Mouse (Mus musculus) heart, embryonic 10.5 days (tissue): ENCODE data around the gene Alx3. TPM values are rescaled to one million over a fixed set of nuclear protein-coding genes. Genes with fewer than 3 reads are reported as not detected.

ENCODE experiments used
- DNase-seq: peaks from one replicate; pipeline ENCODE4 v3.0.0-alpha.2; 2017; ENCODE audit warnings: low spot score
- H3K27ac ChIP-seq: fragments of 300-500 bp; sonication (generic); 2 replicates; pipeline ENCODE4 v1.5.1; 2016; ENCODE audit warnings: mild to moderate bottlenecking
- H3K27me3 ChIP-seq: fragments of 300-500 bp; sonication (generic); 2 replicates; pipeline ENCODE4 v1.6.1; 2016; ENCODE audit warnings: mild to moderate bottlenecking; ENCODE audit not compliant: poor library complexity, insufficient read depth, severe bottlenecking
- H3K36me3 ChIP-seq: fragments of 300-500 bp; sonication (generic); 2 replicates; pipeline ENCODE4 v1.6.1; 2016; ENCODE audit warnings: mild to moderate bottlenecking, moderate library complexity
- H3K4me1 ChIP-seq: fragments of 300-500 bp; sonication (generic); 2 replicates; pipeline ENCODE4 v1.6.1; 2016; ENCODE audit warnings: mild to moderate bottlenecking
- H3K4me3 ChIP-seq: fragments of 300-500 bp; sonication (generic); 2 replicates; pipeline ENCODE4 v1.5.1; 2016; ENCODE audit warnings: mild to moderate bottlenecking, moderate library complexity
- H3K9me3 ChIP-seq: fragments of 300-500 bp; sonication (generic); 2 replicates; pipeline ENCODE4 v1.6.1; 2016; ENCODE audit warnings: mild to moderate bottlenecking, moderate library complexity
- WGBS: fragments of 180-500 bp; shearing (Covaris S2); methylation state at CpG from one replicate; pipeline ENCODE4 v1.1.7; 2016; 5-methylcytosine and 5-hydroxymethylcytosine counted together
- polyA plus RNA-seq: library from polyadenylated mRNA; unstranded; fragments of >200 nt; fragmentation: Nextera tagmentation; extraction: Ambion mirVana; gene quantifications from 2 replicates; pipeline ENCODE4 v1.2.1, GENCODE M21; 2016

Alx3 gene
- polyA plus RNA-seq, 1 experiment from 2014 or later = 13.0 TPM

GRCm38 (mm10) chr3:107568721-107569120 is 26.1 kb upstream of the Alx3 start:
- H3K9me3 ChIP-seq = no peaks in the 10 kb centered on the region
- peaks cover 54% of the 10 kb centered on the region for H3K4me1 ChIP-seq
- peak overlapping the region; percentile 22; the same call in 1 of the 2 replicates for H3K27ac ChIP-seq
- H3K4me3 ChIP-seq = no peak overlapping the region
- H3K36me3 ChIP-seq = no peaks in the 10 kb centered on the region
- peaks cover 30% of the 10 kb centered on the region for H3K27me3 ChIP-seq
- 18% methylated on average over 4 of the region's 4 CpGs for WGBS
- peak; percentile 85 for DNase-seq

- H3K27ac ChIP-seq = no peak overlapping the region
- no peak for DNase-seq
- WGBS = 50% methylated on average over 2 of the region's 2 CpGs
Measured at GRCm38 (mm10) chr3:107571205-107571604, 23.6 kb upstream of the Alx3 start.

GRCm38 (mm10) chr3:107576807-107577206 is 18.0 kb upstream of the Alx3 start:
- Histone ChIP-seq H3K27ac (no peak overlapping the region), H3K27me3 (peaks cover 46% of the 10 kb centered on the region), H3K4me1 (peaks cover 29% of the 10 kb centered on the region), H3K9me3 (no peaks in the 10 kb centered on the region), H3K4me3 (no peak overlapping the region), H3K36me3 (no peaks in the 10 kb centered on the region)
- no peak for DNase-seq
- WGBS = 84% methylated on average over 3 of the region's 3 CpGs

More at GRCm38 (mm10) chr3:107571205-107571604, 23.6 kb upstream of the Alx3 start:
- peaks cover 33% of the 10 kb centered on the region for H3K4me1 ChIP-seq
- H3K27me3 ChIP-seq = peaks cover 27% of the 10 kb centered on the region
- H3K36me3 ChIP-seq = no peaks in the 10 kb centered on the region
- no peak overlapping the region for H3K4me3 ChIP-seq
- no peaks in the 10 kb centered on the region for H3K9me3 ChIP-seq

- peaks cover 30% of the 10 kb centered on the region for H3K4me1 ChIP-seq
- peaks cover 47% of the 10 kb centered on the region for H3K27me3 ChIP-seq
- H3K36me3 ChIP-seq = no peaks in the 10 kb centered on the region
- no peaks in the 10 kb centered on the region for H3K9me3 ChIP-seq
- whole genome bisulfite sequencing = 4% methylated on average over 3 of the region's 3 CpGs
- H3K27ac ChIP-seq = peak overlapping the region; percentile 12; the same call in 1 of the 2 replicates
- DNase-seq = no peak
- H3K4me3 ChIP-seq = no peak overlapping the region
Measured at GRCm38 (mm10) chr3:107577810-107578390, 16.9 kb upstream of the Alx3 start.

- Histone ChIP-seq H3K27me3 (peaks cover 60% of the 10 kb centered on the region), H3K9me3 (no peaks in the 10 kb centered on the region), H3K4me1 (peaks cover 36% of the 10 kb centered on the region), H3K27ac (no peak overlapping the region), H3K4me3 (no peak overlapping the region), H3K36me3 (no peaks in the 10 kb centered on the region)
- WGBS = 8% methylated on average over 4 of the region's 4 CpGs
- no peak for DNase-seq
Measured at GRCm38 (mm10) chr3:107579466-107579865, 15.4 kb upstream of the Alx3 start.

GRCm38 (mm10) chr3:107581103-107582010 is 13.5 kb upstream of the Alx3 start:
- WGBS = 7% methylated on average over 15 of the region's 15 CpGs
- Histone ChIP-seq H3K4me1 (peaks cover 36% of the 10 kb centered on the region), H3K27me3 (peaks cover 79% of the 10 kb centered on the region), H3K27ac (no peak overlapping the region), H3K9me3 (no peaks in the 10 kb centered on the region), H3K36me3 (no peaks in the 10 kb centered on the region), H3K4me3 (no peak overlapping the region)
- DNase-seq = no peak

- Histone ChIP-seq H3K27ac (0 out of 2 replicates have a peak overlapping the region, but pooled peaks have one; percentile 33), H3K4me1 (peaks cover 33% of the 10 kb centered on the region)
Measured at GRCm38 (mm10) chr3:107582130-107582874, 12.5 kb upstream of the Alx3 start.

GRCm38 (mm10) chr3:107582875-107583767 is 11.7 kb upstream of the Alx3 start:
- WGBS = under 1% methylated on average over 65 of the region's 65 CpGs
- 0 out of 2 replicates have a peak overlapping the region, but pooled peaks have one; percentile 33 for H3K27ac ChIP-seq

More at GRCm38 (mm10) chr3:107582130-107582874, 12.5 kb upstream of the Alx3 start:
- Histone ChIP-seq H3K36me3 (no peaks in the 10 kb centered on the region), H3K27me3 (peaks cover 88% of the 10 kb centered on the region), H3K4me3 (peak overlapping the region; percentile 57), H3K9me3 (no peaks in the 10 kb centered on the region)
- DNase-seq = no peak
- WGBS = 4% methylated on average over 18 of the region's 18 CpGs

GRCm38 (mm10) chr3:107583893-107584292 is 10.9 kb upstream of the Alx3 start:
- H3K27me3 ChIP-seq = peaks cover 99% of the 10 kb centered on the region
- WGBS = 13% methylated on average over 1 of the region's 1 CpGs
- H3K9me3 ChIP-seq = no peaks in the 10 kb centered on the region
- H3K27ac ChIP-seq = no peak overlapping the region
- no peak overlapping the region for H3K4me3 ChIP-seq
- H3K36me3 ChIP-seq = no peaks in the 10 kb centered on the region
- peaks cover 17% of the 10 kb centered on the region for H3K4me1 ChIP-seq
- DNase-seq = no peak

More at GRCm38 (mm10) chr3:107582875-107583767, 11.7 kb upstream of the Alx3 start:
- peaks cover 25% of the 10 kb centered on the region for H3K4me1 ChIP-seq
- peaks cover 97% of the 10 kb centered on the region for H3K27me3 ChIP-seq
- no peaks in the 10 kb centered on the region for H3K36me3 ChIP-seq
- H3K4me3 ChIP-seq = peak overlapping the region; percentile 57
- no peak for DNase-seq
- no peaks in the 10 kb centered on the region for H3K9me3 ChIP-seq

- Histone ChIP-seq H3K4me3 (no peak overlapping the region), H3K9me3 (no peaks in the 10 kb centered on the region), H3K36me3 (no peaks in the 10 kb centered on the region), H3K27me3 (peaks cover 97% of the 10 kb centered on the region), H3K4me1 (peaks cover 13% of the 10 kb centered on the region), H3K27ac (no peak overlapping the region)
- WGBS = 76% methylated on average over 6 of the region's 6 CpGs
- DNase-seq = no peak
Measured at GRCm38 (mm10) chr3:107586504-107586903, 8.3 kb upstream of the Alx3 start.

- DNase-seq = no peak
- 58% methylated on average over 1 of the region's 1 CpGs for WGBS
- H3K4me3 ChIP-seq = no peak overlapping the region
- H3K36me3 ChIP-seq = no peaks in the 10 kb centered on the region
- H3K4me1 ChIP-seq = peaks cover 21% of the 10 kb centered on the region
- peaks cover 97% of the 10 kb centered on the region for H3K27me3 ChIP-seq
- no peaks in the 10 kb centered on the region for H3K9me3 ChIP-seq
- no peak overlapping the region for H3K27ac ChIP-seq
Measured at GRCm38 (mm10) chr3:107591612-107592011, 3.2 kb upstream of the Alx3 start.

GRCm38 (mm10) chr3:107593632-107594031 is 1.2 kb upstream of the Alx3 start:
- WGBS = 52% methylated on average over 2 of the region's 2 CpGs
- Histone ChIP-seq H3K4me3 (no peak overlapping the region), H3K36me3 (no peaks in the 10 kb centered on the region), H3K9me3 (no peaks in the 10 kb centered on the region), H3K27me3 (peaks cover 95% of the 10 kb centered on the region), H3K4me1 (peaks cover 33% of the 10 kb centered on the region), H3K27ac (no peak overlapping the region)
- no peak for DNase-seq
